Mouse (Mus musculus) ES-E14 (cell line): Measurements from ENCODE around the gene Schip1.

ENCODE experiments used
- HCFC1 ChIP-seq: IDR thresholded peaks from 2 replicates; pipeline ENCODE4 v1.6.1; 2012; ENCODE audit warnings: low read length, inconsistent platforms, borderline replicate concordance; ENCODE audit not compliant: insufficient read depth
- ZNF384 ChIP-seq: IDR thresholded peaks from 2 replicates; pipeline ENCODE4 v1.6.1; 2012; ENCODE audit warnings: low read depth, low read length, inconsistent platforms

DNA sequence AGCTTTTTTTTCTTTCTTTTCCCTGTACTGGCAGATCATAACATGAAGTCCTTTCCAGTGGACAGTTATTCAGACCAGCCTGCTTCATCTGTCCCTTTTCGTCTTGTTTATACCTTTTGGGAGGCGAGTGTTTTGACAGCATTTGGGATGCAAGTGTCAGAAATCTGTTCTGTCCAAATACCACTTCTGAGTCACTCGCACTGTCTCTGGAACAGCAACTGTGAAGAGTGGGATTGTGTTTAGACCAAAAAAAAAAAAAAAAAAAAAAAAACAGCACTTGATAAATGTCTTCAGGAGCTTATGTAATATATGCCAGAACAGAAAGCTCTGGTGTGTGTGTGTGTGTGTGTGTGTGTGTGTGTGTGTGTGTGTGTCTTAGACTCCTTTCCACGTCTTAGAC is 505.7 kb downstream of the Schip1 start:
- no peak for TF ChIP-seq ZNF384
- TF ChIP-seq HCFC1, result no peak
